Mouse (Mus musculus) liver, postnatal 0 days (tissue): ENCODE measurements around the gene Cplx2.

Experiments used
- CTCF ChIP-seq: sonication (generic); IDR thresholded peaks from 2 replicates; pipeline ENCODE4 v1.5.1; 2016; ENCODE audit warnings: antibody characterized with exemption, low read depth
- EP300 ChIP-seq: IDR thresholded peaks from 2 replicates; pipeline ENCODE4 v1.6.1; 2016; ENCODE audit warnings: antibody characterized with exemption, low read depth, mild to moderate bottlenecking

- TF ChIP-seq CTCF = no peak
- TF ChIP-seq EP300 = no peak
Measured at GRCm38 (mm10) chr13:54390565-54391013, 19.4 kb downstream of the Cplx2 start.
